Mouse (Mus musculus) embryonic fibroblast, embryonic 13.5 days (primary cell): ENCODE measurements around the gene Polq. TPM values are rescaled to one million over a fixed set of nuclear protein-coding genes. Genes with fewer than 3 reads are reported as not detected.

ENCODE experiments used
- H3K27ac ChIP-seq: 2 replicates; pipeline ENCODE4 v1.5.1; 2012; ENCODE audit warnings: low read length, control low read depth, inconsistent platforms; ENCODE audit not compliant: insufficient read depth
- H3K4me1 ChIP-seq: 2 replicates; pipeline ENCODE4 v1.6.1; 2011; ENCODE audit warnings: low read length; ENCODE audit not compliant: control insufficient read depth, insufficient read depth
- H3K4me3 ChIP-seq: 2 replicates; pipeline ENCODE4 v1.5.1; 2011; ENCODE audit warnings: mild to moderate bottlenecking, control low read depth, low read length; ENCODE audit not compliant: insufficient read depth
- CTCF ChIP-seq: IDR thresholded peaks from 2 replicates; pipeline ENCODE4 v1.5.1; 2011; ENCODE audit warnings: mild to moderate bottlenecking, control low read depth, low read length, moderate library complexity, borderline replicate concordance; ENCODE audit not compliant: insufficient read depth
- POLR2A ChIP-seq: IDR thresholded peaks from 2 replicates; pipeline ENCODE4 v1.6.1; 2011; ENCODE audit warnings: low read depth, mild to moderate bottlenecking, control low read depth, low read length, moderate library complexity
- polyA plus RNA-seq: library from polyadenylated mRNA; stranded (reverse); fragments of >200 nt; gene quantifications from 2 replicates; pipeline ENCODE4 v1.2.4, GENCODE M21; 2011; ENCODE audit warnings: low read depth; ENCODE audit not compliant: missing spikeins, insufficient read length

Polq gene
- polyA plus RNA-seq, 1 experiment = 5.7 TPM

GRCm38 (mm10) chr16:36999366-36999972 lies 12.1 kb upstream of the Polq start:
- Histone ChIP-seq H3K27ac (no peak overlapping the region), H3K4me1 (no peaks in the 10 kb centered on the region), H3K4me3 (no peak overlapping the region)
- TF ChIP-seq POLR2A = no peak

DNA sequence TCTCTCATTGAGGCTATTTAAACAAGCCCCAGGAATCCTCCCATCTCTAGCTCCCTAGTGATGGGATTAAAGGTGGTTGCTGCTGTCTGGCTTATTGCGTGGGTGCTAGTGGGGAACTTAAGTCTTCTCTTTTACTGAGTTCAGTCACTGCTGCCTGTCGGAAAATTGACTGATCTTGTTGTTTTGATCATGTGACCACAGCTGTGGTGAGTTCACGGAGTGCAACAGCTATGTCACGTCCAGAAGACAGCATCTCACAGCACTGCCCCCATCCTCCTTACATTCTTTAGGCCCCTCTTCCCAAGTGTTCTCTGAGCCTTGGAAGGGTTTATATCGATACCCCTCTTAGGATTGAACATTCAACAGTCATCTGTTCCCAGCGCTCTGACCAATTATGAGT lies 2.3 kb upstream of the Polq start:
- Histone ChIP-seq H3K27ac (no peak overlapping the region), H3K4me3 (no peak overlapping the region), H3K4me1 (peaks cover 2% of the 10 kb centered on the region; the same call in 1 of the 2 replicates)
- TF ChIP-seq POLR2A = no peak
- no peak for TF ChIP-seq CTCF

DNA sequence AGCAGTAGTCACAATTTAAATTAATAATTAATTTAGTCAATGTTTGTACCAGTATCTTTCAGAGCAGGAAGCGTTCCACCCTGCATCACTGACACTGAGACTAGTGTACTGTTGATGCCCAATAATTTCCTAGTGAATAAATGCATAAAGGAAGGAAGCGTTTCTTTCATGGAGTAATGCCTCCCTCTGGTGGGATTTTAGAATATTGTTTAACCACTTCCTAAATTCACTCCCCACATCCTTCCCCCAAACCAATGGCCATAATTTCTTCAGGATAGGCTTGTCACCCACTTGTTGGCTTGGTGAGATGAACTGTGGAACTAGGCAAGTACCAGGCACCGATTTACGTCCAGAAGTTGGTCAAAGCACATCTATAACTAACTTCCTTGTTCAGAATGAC lies 1.2 kb upstream of the Polq start:
- TF ChIP-seq POLR2A = no peak
- TF ChIP-seq CTCF = no peak
- peaks cover 2% of the 10 kb centered on the region; the same call in 1 of the 2 replicates for H3K4me1 ChIP-seq
- H3K27ac ChIP-seq = 0 out of 2 replicates have a peak overlapping the region, but pooled peaks have one; percentile 1
- H3K4me3 ChIP-seq = no peak overlapping the region

DNA sequence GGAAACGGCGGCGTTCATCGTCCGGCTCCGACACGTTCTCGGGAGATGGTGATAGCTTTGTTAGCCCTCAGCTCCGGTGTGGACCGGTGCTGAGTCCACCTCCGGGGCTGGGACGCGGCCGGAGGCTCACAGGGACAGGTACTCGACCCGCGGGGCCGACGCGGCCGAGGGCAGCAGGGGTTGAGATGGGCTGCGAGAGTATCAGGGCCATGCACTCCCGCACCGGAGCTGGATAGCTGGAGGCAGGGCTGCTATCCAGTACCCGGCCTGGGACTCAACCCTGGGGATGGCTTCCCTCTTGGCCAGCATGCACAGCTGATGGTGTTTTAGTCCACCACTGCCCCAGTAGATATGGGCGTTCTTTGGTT lies 320 bp downstream of the Polq start:
- no peak for TF ChIP-seq POLR2A
- TF ChIP-seq CTCF = no peak
- H3K27ac ChIP-seq = no peak overlapping the region
- H3K4me1 ChIP-seq = peaks cover 2% of the 10 kb centered on the region; the same call in 1 of the 2 replicates
- peak overlapping the region; percentile 93 for H3K4me3 ChIP-seq

- Histone ChIP-seq H3K4me1 (peaks cover 2% of the 10 kb centered on the region; the same call in 1 of the 2 replicates), H3K4me3 (peak overlapping the region; percentile 93), H3K27ac (no peak overlapping the region)
- TF ChIP-seq CTCF (no peak), POLR2A (no peak)
Observed at GRCm38 (mm10) chr16:37012336-37012735, 750 bp downstream of the Polq start.

DNA sequence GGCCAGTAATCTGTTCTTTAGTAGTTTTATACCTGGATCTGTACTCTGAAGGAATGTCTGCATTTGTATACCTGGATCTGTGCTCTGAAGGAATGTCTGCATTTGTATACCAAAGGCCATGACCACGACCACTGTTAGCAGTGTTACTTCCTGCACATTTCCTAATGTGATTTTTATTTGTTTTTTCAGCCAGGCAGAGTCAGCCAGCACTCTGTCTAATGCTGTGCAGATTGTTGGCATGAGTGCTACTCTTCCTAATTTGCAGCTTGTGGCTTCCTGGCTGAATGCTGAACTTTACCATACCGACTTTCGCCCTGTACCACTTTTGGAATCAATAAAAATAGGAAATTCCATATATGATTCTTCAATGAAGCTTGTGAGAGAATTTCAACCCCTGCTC lies 16.0 kb downstream of the Polq start:
- TF ChIP-seq POLR2A (no peak), CTCF (no peak)
- H3K4me1 ChIP-seq = no peaks in the 10 kb centered on the region
- no peak overlapping the region for H3K4me3 ChIP-seq
- no peak overlapping the region for H3K27ac ChIP-seq

- no peaks in the 10 kb centered on the region for H3K4me1 ChIP-seq
- H3K27ac ChIP-seq = no peak overlapping the region
- no peak for TF ChIP-seq POLR2A
- no peak for TF ChIP-seq CTCF
- H3K4me3 ChIP-seq = no peak overlapping the region
Observed at GRCm38 (mm10) chr16:37031996-37032395, 20.4 kb downstream of the Polq start.

- H3K4me3 ChIP-seq = no peak overlapping the region
- no peaks in the 10 kb centered on the region for H3K4me1 ChIP-seq
- H3K27ac ChIP-seq = no peak overlapping the region
- no peak for TF ChIP-seq POLR2A
- TF ChIP-seq CTCF = no peak
Observed at GRCm38 (mm10) chr16:37034751-37035150, 23.2 kb downstream of the Polq start.

- no peak for TF ChIP-seq POLR2A
- no peak for TF ChIP-seq CTCF
- Histone ChIP-seq H3K4me1 (peaks cover 5% of the 10 kb centered on the region), H3K4me3 (no peak overlapping the region), H3K27ac (no peak overlapping the region)
Observed at GRCm38 (mm10) chr16:37059631-37060030, 48.0 kb downstream of the Polq start.

- Histone ChIP-seq H3K4me3 (no peak overlapping the region), H3K4me1 (peaks cover 5% of the 10 kb centered on the region), H3K27ac (no peak overlapping the region)
- TF ChIP-seq CTCF (no peak), POLR2A (no peak)
Observed at GRCm38 (mm10) chr16:37061261-37061660, 49.7 kb downstream of the Polq start.

DNA sequence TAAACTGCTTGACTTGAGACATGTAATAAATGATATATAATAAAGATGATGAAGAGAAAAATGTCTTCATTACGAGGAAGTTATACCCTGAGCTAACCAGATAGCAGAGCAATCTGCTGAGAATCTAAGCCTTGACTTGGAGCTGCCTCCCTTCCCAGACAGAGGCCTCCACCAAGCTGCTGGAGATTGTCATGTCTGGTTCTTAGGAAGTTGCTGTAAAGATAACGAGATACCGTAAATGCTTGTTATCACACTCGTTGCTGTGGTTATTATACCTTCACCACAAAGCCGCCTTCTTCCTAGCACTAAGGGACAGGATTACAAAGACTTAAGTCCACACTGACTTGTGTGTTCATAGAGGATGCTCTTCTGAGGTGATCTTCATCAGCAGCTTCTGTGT lies 60.8 kb downstream of the Polq start:
- TF ChIP-seq CTCF = no peak
- no peak for TF ChIP-seq POLR2A

More for the DNA sequence above, 60.8 kb downstream of the Polq start:
- H3K4me1 ChIP-seq = no peaks in the 10 kb centered on the region
- no peak overlapping the region for H3K4me3 ChIP-seq
- no peak overlapping the region for H3K27ac ChIP-seq
